Mouse (Mus musculus) inflammation-experienced regulatory T-cells, adult 6 months (primary cell): Measurements from ENCODE around the gene Rho. TPM values are rescaled to one million over a fixed set of nuclear protein-coding genes. Genes with fewer than 3 reads are reported as not detected.

Experiments
- ATAC-seq: one replicate; pipeline ENCODE4 v1.8.0; 2017
- polyA plus RNA-seq, 3 experiments: library from polyadenylated mRNA; unstranded; fragments of 100-300 nt; shearing (Covaris generic); gene quantifications; one replicate each; pipeline ENCODE4 v1.2.1; 2017

Rho gene
- polyA plus RNA-seq: under 1 TPM in 1 of 3 experiments, not detected in 2; 0.43 TPM

GRCm38 (mm10) chr6:115931639-115932038 is at the start of gene Rho:
Gene Rho, plus strand, starts transcription at chr6:115931748.
- no peak for ATAC-seq

- ATAC-seq: no peak
Measured at GRCm38 (mm10) chr6:115884018-115884417, 47.5 kb upstream of the Rho start.

- no peak for ATAC-seq
Measured at GRCm38 (mm10) chr6:115886894-115887293, 44.7 kb upstream of the Rho start.

- ATAC-seq: no peak
Measured at GRCm38 (mm10) chr6:115888296-115888695, 43.3 kb upstream of the Rho start.

GRCm38 (mm10) chr6:115890601-115891000 is 40.9 kb upstream of the Rho start:
- ATAC-seq: no peak

- ATAC-seq: no peak
Measured at GRCm38 (mm10) chr6:115891061-115891460, 40.5 kb upstream of the Rho start.

- no peak for ATAC-seq
Measured at GRCm38 (mm10) chr6:115891497-115892061, 40.0 kb upstream of the Rho start.

GRCm38 (mm10) chr6:115892363-115892762 is 39.2 kb upstream of the Rho start:
- no peak for ATAC-seq

- ATAC-seq: no peak
Measured at GRCm38 (mm10) chr6:115896346-115896745, 35.2 kb upstream of the Rho start.

GRCm38 (mm10) chr6:115897117-115897516 is 34.4 kb upstream of the Rho start:
- no peak for ATAC-seq

- peak; percentile 78 for ATAC-seq
Measured at GRCm38 (mm10) chr6:115897926-115898520, 33.5 kb upstream of the Rho start.

GRCm38 (mm10) chr6:115901062-115901461 is 30.5 kb upstream of the Rho start:
- ATAC-seq: peak; percentile 37

GRCm38 (mm10) chr6:115901489-115901931 is 30.0 kb upstream of the Rho start:
- ATAC-seq: no peak

- no peak for ATAC-seq
Measured at GRCm38 (mm10) chr6:115902545-115902944, 29.0 kb upstream of the Rho start.

- ATAC-seq: no peak
Measured at GRCm38 (mm10) chr6:115905568-115905967, 26.0 kb upstream of the Rho start.

GRCm38 (mm10) chr6:115906455-115906854 is 25.1 kb upstream of the Rho start:
- no peak for ATAC-seq

- ATAC-seq: no peak
Measured at GRCm38 (mm10) chr6:115906871-115907270, 24.7 kb upstream of the Rho start.

GRCm38 (mm10) chr6:115908421-115908982 is 23.0 kb upstream of the Rho start:
- ATAC-seq: no peak

- ATAC-seq: no peak
Measured at GRCm38 (mm10) chr6:115909052-115909451, 22.5 kb upstream of the Rho start.

- no peak for ATAC-seq
Measured at GRCm38 (mm10) chr6:115909940-115910339, 21.6 kb upstream of the Rho start.

- no peak for ATAC-seq
Measured at GRCm38 (mm10) chr6:115911763-115912162, 19.8 kb upstream of the Rho start.

GRCm38 (mm10) chr6:115913482-115913881 is 18.1 kb upstream of the Rho start:
- ATAC-seq: no peak

- no peak for ATAC-seq
Measured at GRCm38 (mm10) chr6:115914511-115915202, 16.9 kb upstream of the Rho start.
